Mouse (Mus musculus): ENCODE results near the gene Ppp1cc. TPM values are rescaled to one million over a fixed set of nuclear protein-coding genes. Genes with fewer than 3 reads are reported as not detected.
"Not testable (repeated sequence)": the region's sequence is repeated elsewhere in the genome, so short reads cannot be mapped to it uniquely, and the experiment has no call there.

Ppp1cc gene
- total and polyA plus RNA-seq, 3 experiments = 36.6 to 207 (median 181) TPM

DNA sequence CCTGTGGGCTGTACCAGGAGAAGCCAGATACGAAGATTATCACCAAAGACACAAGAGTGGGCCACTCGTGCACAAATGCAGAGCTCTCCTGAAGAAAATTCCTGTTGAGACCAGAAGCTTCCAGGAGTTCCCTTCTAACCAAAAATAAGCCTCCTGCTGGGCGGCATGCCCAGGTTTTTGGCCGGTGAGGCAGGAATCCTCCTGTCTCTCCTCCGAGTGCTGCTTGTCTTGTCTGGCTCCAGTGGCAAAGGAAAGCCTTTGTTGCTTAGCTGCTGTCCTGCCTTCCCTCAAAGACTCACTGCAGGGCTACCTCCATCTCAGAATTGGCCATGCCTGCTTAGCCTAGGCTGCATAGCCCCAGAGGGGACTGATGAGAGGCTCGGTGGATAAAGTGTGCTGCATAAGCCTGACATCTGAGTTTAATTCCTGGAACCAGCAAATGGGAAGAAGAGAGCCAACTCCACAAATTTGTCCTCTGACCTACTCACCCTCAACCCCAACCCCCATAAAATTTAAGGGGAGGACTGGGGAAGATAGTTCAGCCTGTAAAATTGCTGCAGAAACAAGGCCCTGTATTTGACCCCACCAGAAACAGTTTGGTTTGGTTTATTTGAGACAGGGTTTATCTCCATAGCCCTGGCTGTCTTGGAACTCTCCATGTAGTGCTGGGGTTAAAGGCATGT is 7.3 kb downstream of the Ppp1cc start:
- DNase-seq = peak; percentile 28

DNA sequence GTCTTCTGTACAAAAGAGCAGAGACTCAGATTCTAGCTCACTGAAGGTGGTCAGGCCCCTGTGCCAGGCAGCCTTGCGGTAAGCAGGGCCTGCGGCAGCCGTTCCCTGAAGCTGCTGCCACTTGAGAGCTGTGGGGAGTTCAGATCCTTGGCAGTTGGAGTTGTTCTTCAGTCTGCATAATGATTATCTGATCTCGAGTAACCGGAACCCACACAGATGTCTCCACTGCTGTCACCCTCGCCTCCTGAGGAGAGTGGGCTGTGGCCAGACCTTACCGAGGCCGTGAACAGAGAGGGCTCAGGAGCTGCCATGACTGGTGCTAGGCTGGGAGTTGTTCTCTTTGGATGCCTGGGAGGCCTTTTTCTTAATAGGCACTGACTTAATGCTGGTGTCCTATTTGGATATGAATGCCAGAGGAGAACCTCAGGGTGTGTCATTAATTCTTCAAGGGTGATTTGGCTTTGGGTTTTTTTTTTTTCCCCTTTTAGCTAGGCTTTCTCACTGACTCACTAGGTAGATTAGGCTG is 8.6 kb downstream of the Ppp1cc start:
- DNase-seq = peak; percentile 22

DNA sequence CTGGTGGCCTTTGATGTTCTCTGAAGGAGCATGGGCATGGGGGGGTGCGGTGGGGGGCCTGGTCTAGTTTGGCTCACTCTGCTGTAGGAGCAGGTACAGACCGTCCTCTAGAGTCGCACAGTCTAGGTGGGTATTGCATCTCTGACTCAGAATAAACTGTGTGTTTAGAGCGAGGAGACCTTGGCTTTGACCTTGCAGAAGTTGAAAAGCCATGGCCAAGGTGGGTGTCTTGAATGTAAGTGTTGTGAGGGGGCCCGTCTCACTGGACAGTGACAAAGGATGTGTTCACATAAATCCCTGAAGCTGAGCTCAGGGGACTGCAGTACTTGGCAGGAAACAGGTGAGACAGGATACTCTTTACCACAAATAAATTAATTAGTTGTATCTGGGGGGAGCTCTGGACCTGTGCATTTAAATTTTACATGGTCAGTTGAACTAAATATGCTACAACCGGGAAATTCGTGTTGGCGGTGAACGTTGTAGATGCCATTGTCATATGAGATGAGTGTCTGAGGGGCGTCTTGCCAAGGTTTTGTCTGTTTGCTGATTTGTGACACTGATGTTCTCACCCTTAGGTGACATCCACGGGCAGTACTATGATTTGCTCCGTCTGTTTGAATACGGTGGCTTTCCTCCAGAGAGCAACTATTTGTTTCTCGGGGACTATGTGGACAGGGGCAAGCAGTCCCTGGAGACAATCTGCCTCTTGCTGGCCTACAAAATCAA is 10.4 kb downstream of the Ppp1cc start:
- DNase-seq = peak; percentile 33

DNA sequence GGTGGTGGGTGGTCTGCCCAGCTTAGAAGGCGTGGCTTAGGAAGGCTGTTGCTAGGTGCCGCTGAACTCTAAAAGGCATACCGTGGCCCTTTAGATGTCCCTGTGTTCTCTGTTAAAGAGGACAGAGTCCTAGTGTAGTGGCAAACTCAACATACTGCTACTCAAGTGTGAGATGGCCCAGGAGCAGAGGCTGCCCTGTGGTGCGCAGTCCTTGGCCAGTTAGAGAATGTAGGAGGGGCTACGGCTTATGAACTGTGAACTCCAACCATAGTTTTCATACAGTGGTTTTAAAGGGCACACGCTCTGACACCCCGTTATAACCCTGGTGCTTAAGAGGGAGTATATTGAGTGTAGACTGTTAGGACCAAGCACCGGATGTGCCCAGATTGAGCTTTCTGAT is 13.0 kb downstream of the Ppp1cc start:
- DNase-seq = no peak

DNA sequence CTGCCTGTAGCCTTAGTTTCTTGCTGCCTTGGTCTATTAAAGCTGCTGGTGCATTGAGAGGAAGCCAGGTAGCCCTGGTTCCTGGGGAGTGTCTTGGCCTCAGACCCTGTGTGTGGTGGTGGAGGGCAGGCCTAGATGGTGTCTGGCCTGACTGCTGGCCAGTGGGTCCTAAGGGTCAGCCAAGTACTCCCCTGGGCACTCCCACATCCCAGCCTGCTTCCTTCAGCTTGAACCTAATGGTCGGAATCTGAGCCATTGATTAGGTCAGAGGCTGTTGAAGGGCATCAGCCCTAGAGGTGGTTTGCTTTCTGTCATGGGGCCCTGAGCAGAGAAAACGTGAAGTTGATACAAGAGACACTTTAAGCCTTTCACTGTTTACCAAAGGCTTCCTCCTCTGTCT is 17.3 kb downstream of the Ppp1cc start:
- peak; percentile 24 for DNase-seq

DNA sequence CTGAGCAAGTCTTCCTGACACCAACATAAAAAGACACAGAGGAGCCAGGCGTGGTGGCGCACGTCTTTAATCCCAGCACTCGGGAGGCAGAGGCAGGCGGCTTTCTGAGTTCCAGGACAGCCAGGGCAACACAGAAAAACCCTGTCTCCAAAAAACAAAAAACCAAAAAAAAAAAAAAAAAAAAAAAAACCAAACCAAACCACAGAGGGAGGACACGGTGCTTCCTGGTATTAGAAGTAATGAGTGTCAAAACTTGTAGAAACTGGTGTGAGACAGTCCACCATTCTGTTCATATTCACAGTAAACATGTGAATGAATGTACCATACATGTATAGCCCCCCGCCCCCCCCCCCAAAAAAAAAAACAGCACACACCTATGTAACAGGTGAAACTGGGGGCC is 17.9 kb downstream of the Ppp1cc start:
- DNase-seq = no peak

DNA sequence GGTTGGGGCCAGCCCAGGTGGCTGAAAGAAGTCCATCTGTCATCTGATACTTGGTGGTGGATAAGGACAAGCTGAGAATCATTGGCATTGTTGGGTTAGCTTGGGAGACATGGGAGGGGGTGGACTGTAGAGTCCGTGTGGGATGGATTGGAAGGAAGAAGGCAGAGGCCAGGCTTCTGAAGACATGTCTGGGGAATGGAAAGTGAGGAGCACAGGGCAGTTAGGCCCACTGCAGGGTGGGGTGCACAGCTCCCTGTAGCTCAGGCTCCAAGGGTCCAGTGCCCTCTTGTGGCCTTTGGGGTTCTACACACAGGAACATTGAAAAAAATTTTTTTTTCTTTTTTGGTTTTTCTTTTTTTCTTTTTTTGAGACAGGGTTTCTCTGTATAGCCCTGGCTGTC is 18.3 kb downstream of the Ppp1cc start:
- DNase-seq = peak; percentile 44

DNA sequence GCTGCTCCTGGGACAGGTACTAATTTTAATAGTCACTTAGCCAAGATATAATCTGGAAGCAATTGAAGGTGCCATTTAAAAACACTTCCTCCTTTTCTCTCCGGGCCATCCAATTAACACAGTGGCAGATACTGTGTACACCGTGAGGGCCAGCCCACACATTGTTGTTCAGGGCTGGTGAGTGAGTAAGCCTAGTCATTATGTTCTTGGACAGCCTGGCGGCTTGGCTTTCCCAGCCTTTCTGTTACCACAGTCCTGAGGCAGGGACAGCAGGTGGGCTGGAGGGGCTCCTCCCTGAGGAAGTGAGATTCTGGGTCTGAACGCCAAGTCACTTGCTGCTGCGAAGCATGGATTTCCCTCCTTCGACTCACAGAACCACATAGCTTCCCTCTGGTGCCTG is 21.6 kb downstream of the Ppp1cc start:
- DNase-seq = no peak

DNA sequence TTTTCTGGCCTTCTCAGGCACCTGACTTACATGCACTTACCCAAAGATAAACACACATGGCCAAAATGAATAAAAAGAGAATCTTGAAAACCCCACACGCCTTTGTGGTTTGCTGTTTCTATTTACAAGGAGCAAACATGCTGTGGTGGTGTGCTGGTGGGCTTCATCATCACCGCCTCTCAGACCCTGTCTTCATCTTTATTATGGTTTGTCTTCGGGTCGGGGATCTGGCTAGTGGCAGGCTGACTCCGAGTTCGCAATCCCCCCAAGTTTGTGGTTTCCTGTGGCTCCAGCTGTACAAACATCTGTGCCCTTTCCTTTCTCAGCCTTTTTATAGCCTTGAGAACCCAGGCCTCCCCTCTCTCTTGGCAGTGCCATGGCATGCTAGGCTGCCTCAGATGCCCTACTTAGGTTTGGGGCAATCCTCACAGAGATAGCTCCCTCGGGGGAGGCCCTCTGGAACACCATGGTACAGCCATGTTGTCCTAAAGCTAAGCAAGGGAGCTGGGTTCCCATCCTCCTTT is 26.3 kb downstream of the Ppp1cc start:
- DNase-seq = no peak

DNA sequence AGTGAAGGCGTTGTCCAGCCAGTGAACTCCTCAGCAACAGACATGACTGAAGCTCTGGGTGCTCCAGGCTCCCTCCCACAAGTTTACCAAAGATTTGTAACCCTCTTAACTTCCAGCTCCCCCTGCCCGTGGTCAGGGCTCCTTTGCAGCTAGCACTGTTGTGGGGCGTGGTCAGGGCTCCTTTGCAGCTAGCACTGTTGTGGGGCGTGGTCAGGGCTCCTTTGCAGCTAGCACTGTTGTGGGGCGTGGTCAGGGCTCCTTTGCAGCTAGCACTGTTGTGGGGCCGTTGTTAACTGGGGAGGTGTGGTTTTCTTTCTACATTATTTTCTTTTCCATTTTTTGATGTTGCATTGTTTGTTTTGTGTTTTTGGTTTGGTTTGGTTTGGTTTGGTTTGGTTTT is 26.8 kb downstream of the Ppp1cc start:
- not testable (repeated sequence) for DNase-seq

DNA sequence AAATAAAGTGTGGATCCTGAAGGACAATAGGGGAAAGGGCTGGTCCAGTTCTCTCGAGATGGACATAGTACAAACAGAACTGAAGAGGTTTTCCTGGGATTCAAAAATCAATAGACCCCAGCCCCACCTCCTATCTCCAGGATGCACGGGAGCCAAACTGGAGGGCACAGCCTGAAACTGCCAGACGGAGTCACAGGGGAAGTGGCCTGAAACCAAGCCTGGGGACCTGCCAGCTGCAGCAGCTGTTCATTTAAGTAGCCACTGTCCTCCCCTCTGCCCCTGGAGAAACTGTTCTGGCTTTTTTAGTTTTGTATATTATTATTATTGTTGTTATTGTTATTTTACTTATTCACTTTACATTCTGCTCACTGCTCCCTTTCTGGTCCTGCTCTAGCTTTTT is 31.0 kb downstream of the Ppp1cc start:
- DNase-seq = no peak

DNA sequence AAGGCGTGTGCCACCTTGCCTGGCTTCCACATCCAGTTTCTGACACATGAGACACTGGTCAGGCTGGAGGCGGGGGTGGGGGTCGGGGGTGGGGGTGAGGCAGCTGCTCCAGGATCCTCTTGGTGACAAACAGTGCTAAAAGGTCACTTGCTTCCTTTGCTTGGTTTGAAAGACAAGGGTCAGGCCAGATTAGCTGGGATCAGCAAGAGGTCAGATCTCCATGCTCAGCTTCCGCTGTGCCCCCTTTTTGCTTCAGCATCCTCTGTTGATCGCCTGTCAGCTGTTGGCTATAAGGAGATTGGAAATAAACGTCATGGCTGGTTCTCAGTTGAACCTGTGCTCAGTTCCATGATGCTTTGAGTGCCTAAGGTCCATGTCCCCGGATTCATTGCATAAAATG is 32.4 kb downstream of the Ppp1cc start:
- DNase-seq = no peak

DNA sequence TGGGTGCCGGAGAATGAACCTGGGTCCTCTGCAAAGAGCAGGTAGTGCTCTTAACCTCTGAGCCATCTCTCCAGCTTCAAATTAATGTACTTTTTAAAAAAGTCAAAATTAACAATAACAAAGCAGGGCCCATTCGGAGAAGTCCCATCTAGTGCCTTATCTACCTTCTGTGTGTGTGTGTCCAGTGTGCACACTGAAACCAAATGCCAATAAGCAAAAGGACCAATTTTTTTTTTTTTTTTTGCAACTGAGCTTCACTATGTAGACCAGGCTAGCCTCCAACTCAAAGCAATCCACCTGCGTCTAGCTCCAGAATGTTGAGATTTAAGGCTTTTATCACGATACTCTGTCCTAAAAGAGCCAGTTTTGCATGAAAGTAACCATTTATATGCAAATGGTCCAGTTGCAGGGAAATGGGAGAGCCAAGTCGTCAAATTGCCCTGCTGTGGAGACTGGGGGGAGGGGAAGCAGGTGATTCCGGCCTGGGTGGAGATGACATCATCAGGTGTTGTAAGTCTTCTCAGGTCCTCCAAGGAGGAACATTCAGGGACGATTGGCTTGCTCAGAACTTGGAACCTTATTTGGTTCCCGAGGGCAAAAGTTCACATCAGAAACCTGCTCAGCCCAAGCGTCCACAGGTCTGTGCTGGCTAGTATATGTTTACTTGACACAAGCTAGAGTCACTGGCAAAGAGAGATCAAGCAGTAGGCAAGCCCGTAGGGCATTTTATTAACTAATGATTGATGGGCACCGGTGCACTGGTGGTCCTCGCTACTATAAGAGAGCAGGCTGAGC is 33.4 kb downstream of the Ppp1cc start:
- DNase-seq = no peak

DNA sequence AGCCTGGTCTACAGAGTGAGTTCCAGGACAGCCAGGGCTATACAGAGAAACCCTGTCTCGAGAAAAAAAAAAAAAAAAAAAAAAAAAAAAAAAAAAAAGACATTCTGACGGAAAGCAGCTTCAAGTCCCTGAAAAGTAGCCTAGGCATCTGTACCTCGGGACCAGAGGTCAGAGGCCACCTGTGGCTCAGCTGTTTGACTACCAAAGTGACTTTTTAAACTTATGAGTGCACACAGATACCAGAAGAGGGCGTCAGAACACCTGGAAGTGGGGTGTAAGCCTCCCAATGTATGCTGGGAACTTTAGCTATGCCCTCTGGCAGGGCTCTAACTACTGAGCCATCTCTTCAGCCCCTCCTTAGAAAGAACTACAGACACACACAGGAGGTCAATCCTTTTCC is 34.3 kb downstream of the Ppp1cc start:
- DNase-seq = no peak

DNA sequence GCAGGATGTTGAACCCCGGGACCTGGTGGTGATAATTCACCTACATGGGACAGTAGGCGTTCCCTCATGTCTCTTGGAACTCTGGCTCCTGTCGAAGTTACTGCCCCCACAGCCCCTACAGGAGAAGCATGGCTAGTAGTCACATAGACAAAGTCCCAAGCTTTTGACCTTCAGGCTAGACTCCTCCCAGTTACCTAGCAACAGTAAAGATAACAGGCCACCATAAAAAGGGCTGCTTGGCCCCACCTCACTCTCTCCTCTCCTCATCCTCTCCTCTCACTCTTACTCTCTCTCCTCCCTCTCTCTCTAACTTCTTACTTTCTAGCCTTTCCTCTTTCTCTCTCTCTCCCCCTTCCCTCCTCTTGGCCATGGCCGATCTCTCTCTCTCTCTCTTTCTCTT is 42.8 kb downstream of the Ppp1cc start:
- DNase-seq = no peak

DNA sequence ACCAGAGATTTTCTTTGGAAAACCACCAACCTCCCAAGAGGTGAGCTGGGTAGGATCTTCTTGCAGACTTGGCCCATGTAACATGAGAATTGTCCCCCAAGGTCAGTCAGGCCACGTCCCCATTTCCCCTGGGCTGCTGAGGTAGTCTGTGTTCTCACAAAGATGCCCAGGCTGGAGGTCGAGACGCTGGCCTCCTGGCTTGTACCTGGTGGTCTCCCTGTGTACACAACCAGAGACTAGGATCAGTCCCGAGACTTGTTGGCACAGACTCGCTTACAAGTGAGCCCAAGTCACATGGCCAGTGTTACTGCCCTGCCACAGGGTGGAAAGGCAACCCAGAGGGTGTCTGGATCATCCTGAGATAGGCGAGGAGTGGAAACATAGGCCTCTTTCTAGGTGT is 43.8 kb downstream of the Ppp1cc start:
- no peak for DNase-seq

DNA sequence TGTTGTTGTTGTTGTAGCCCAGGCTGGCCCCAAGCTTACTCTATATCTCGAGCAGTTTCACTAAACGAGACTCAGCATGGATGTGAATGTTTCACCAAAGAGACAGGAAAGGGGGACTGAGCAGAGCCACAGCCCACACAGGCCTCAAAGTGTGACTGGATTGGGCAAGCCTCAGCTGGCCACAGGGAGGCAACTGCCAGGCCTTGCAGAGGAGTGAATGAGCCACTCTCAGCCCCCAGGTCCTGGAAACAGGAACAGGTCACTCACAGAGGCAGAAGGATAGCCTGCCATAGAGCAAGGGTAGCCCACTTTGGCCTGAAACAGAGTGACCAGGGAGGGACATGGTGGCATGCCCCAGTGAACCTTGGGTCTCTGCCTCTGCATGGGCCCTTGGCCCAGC is 46.1 kb downstream of the Ppp1cc start:
- DNase-seq = no peak

DNA sequence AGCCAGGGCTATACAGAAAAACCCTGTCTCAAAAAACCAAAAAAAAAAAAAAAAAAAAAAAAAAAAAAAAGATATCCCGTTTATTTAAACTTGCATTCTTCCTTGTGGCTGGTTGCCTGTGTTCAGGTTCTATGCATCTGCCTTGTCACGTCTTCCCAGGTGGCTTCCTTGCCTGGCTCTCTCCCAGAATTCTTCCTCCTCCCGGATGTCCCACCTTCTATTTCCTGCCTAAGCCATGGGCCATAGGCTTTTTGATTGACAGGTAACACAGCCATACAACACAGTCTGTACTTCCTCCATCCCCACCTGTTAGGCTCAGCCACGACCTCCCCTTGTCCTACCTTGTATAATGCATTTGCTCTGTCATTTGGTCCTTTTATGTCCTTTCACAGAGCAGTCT is 48.4 kb downstream of the Ppp1cc start, which contains the start of gene Hvcn1:
TSS of gene Hvcn1 (plus strand) at position 330 of the 400 bp plus-strand sequence.
- DNase-seq = no peak

DNA sequence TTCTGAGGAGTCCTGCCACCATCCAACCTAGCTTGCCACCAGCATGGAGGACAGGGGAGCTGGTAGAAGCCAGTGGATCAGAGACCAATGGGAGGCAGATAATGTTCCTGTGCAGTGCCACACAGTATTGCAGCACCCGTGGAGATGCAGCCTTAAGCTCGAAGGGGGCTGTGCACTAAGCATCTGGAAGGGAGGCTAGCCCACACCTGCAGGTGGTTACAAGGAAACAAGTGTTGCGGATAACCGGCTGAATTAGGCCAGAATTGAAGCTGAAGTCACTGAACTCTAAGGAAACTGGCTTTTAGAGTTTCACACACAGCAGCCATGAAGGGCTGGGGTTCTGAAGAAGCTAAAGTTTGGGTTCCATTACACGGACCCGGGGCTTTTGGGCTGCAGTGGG is 50.8 kb downstream of the Ppp1cc start:
- DNase-seq = no peak

DNA sequence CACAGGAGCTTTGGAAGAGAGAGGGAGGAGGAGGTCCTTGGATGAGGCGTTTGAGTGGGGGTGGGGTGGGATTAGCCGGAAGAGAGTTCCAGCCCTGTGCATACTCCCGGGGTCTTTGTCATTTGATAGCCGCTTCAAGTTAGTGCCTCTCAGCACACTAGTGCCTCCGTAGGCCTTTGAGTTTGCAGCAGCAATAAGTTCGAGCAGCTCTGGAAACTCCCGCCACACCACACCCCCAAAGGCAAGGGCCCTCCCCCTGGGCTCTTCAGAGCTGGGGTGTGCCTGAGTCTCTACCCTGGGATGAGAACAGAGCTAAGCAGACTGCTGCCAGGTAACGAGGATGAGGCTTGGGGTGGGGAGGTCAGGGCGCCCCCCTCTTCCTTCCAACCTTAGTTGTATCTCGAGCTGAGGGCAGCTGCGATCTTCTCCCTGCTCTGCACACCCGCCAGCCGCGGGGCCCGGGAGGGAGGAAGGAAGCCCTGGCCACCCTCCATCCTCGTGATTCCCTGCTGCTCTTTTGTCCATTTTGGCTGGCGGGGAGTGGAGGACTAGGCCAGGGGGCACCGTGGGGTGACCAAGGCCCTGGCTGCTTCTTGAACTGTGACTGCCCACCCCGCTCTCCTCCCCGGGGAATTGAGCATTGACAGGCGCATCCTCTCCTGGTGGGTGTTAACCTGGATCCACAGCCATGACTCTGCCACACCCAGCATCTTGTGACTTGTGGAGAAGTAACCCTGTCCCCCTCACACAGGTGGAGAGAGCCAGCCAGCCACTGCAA is 51.7 kb downstream of the Ppp1cc start:
- DNase-seq = peak; percentile 48

DNA sequence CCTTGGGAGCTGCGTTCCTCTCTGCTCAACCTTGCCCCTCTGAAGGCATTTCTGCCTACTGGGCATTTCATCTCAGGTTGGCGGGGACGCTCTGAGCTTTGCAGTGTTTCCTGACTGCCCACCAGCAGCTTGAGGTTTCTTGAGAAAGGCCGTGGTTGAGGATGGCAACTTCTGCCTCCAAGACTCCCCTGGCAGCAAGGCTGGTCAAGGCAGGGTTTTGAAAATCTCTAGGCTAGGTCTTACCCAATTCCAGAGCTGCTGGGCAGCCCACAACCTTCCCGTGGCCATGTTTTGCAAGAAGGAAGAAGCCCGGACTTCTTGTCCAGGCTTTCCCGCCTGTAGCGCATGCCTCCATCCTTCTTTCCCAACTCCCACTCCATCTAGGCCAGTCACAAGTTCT is 52.8 kb downstream of the Ppp1cc start:
- DNase-seq = no peak

DNA sequence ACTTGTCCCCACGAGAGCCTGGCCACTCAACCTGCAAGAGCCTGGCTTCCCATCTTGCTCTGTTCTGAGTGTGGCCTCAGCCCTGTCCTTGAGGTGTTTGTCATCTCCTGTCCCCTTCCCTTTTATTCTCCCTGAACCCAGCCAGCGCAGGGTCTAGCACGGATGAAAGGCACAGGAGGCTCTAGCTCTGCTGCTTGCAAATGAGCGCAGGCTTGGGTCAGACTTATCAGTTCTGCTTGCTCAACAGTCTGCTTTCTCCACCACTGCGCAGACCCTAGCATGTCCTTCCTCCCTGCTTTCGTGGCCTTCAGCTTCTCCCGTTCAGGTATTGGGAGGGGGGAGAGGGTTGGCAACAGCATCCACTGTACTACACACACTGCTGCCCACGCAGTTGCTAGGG is 54.0 kb downstream of the Ppp1cc start:
- no peak for DNase-seq
